Mouse (Mus musculus): Measurements from ENCODE around the gene Frmd4a. TPM values are rescaled to one million over a fixed set of nuclear protein-coding genes. Genes with fewer than 3 reads are reported as not detected.
A peak's percentile ranks its signal among the peaks of the same experiment; 100 is the strongest.

Frmd4a gene
- polyA plus RNA-seq, 1 experiment from 2014 or later = 64.3 TPM

DNA sequence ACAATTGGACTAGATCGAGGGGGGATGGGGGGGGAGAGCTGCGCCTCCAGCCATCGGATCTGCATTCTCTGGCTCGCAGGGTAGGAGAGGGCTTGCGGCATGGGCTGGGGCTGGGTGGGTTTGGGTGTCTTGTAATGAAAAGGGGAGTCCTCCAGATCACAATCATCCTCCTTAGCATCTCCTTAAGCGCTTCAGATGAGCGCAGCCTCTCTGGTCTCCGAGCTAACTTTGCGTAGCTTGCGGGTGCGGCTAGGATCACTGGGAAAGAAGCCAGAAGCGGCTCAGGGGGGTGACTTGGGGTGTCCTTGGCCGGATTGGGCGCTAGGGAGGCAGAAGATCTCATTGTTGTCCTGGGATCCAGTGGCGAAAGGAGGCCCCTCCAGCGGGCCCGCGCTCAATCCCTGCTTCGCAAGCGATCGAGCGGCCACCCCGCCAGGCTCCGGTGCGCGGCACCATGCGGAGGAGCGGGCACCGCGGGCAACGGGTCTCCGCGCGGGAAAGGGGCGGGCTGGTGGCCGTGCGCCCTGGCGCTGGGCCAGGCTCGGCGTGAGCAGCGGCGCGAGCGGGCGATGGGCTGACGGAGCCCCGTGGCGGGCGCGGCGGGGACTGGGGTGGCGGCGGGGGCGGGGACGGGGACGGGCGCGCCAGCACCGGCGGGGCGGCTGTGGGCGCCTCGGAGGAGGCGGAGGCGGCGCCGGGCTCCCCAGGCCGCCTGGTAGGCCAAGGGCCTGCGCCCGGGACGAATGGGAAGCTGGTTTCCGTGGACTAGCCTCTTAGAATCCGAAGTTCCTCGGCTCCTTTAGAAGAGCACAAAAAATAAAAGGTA lies 383.5 kb downstream of the Frmd4a start:
- Histone ChIP-seq H3K27me3 (ENCODE audit: low read depth, poor library complexity, severe bottlenecking) (no peaks in the 10 kb centered on the region), H3K36me3 (peaks cover 18% of the 10 kb centered on the region), H3K9me3 (replicated peaks) (no peaks in the 10 kb centered on the region), H3K4me1 (peaks cover 57% of the 10 kb centered on the region), H3K27ac (peak overlapping the region; percentile 98), H3K4me3 (peak overlapping the region; percentile 74)
- under 1% methylated on average over 67 of the region's 74 CpGs for WGBS
- peak; percentile 77 for DNase-seq (ENCODE audit: low spot score)

DNA sequence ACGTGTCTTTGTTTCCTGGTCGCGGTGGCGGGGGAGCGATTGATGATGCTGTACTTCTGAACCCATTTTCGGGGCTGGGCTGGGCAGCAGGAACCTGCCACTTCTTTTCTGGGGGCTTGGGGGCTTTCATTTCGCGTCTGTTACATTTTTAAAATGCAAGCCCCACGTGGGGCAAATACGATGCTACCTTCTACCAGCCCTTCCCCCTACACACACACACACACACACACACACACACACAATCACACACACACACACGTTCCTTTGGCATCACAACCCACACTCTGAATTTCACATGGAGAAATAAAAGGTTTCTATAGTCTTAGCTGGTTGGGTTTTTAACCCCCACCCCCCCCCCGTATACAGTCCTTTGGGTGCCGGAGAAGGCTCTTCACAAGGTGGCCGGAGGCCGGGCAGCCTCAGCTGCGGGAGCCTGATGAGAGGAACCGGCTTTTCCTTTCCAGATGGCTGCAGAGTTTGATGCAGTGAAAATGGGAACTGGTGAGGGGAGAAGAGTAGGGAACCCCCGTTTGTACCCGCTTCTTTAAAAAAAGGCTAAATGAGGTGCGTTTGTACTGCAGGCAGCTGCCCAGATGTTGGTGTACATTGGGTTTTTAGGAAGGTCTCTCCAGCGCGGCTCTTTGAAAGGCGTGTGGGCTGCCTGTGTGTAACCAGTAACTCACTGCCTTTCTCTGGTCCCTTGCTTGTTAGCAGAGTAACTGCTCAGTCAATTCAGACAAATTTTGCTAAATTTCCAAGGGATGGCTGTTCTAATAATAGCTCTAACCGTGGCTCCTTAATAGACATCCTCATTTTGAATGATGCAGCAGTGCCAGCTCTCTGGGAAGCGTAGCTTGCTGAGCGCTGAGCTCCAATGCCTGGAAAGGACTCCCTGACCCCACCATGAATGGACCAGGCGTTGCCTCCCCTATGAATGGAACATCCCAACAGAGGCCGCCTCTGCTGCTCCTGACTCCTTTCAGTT lies 384.4 kb downstream of the Frmd4a start:
- H3K4me3 ChIP-seq = peak overlapping the region; percentile 74
- under 1% methylated on average over 28 of the region's 28 CpGs for WGBS
- peak overlapping the region; percentile 98 for H3K27ac ChIP-seq
- peak; percentile 67 for DNase-seq (ENCODE audit: low spot score)
- H3K9me3 ChIP-seq (replicated peaks) = no peaks in the 10 kb centered on the region
- H3K4me1 ChIP-seq = peaks cover 66% of the 10 kb centered on the region
- peaks cover 17% of the 10 kb centered on the region for H3K36me3 ChIP-seq
- no peaks in the 10 kb centered on the region for H3K27me3 ChIP-seq (ENCODE audit: low read depth, poor library complexity, severe bottlenecking)

DNA sequence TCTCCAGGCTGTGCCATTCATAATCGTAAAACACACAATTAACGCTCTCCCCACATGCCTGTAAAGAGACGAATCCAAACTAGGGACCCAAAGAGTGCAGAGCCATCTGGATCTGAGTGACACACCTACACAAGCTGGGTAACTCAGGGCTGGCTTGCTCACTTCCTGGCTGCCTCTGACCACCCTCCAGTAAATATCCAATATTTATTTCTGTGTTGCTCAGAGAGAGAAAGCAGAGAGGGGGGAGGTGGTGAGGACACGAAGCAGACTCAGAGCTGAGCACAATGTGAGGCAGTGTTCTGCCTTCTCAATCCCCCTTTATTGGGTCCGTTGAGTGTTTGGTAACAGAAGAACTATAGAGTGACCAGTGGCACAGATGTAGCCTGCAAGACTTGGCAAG lies 389.5 kb downstream of the Frmd4a start:
- Histone ChIP-seq H3K4me1 (peaks cover 67% of the 10 kb centered on the region), H3K4me3 (no peak overlapping the region), H3K27me3 (ENCODE audit: low read depth, poor library complexity, severe bottlenecking) (no peaks in the 10 kb centered on the region), H3K27ac (peak overlapping the region; percentile 67), H3K9me3 (replicated peaks) (no peaks in the 10 kb centered on the region), H3K36me3 (peaks cover 16% of the 10 kb centered on the region)
- WGBS = 64% methylated on average over 5 of the region's 5 CpGs
- DNase-seq (ENCODE audit: low spot score) = no peak

DNA sequence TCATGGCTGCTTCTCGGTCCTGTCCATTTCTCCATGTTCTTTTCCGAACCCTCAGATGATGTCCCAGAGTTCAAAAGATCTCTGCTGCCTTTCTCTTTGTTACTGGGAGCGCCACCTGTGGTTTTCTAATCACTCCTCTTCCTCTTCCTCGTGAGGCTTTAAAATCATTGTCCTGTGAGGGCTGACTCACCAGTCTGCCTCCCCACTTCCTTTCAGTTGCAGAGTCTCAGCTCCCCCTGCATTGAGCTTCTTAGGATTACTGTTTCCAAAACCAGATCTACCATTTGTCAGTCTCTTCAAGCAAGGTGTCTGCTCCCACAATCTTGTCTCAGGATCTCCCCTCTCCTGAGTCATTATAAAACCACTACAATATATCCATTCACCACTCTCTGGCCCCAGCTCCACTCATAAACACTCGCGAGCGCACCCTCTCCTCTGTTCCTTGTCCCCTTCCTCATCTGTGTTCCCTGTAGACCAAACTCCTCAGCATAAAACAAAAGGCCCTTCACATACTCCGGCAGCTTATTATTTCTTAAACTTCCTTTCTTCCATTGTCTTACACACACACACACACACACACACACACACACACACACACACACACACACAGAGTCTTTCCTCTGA lies 392.4 kb downstream of the Frmd4a start:
- no peak overlapping the region for H3K4me3 ChIP-seq
- H3K4me1 ChIP-seq = peaks cover 48% of the 10 kb centered on the region
- 76% methylated on average over 8 of the region's 8 CpGs for WGBS
- no peaks in the 10 kb centered on the region for H3K9me3 ChIP-seq (replicated peaks)
- H3K27me3 ChIP-seq (ENCODE audit: low read depth, poor library complexity, severe bottlenecking) = no peaks in the 10 kb centered on the region
- DNase-seq (ENCODE audit: low spot score) = no peak
- H3K36me3 ChIP-seq = peaks cover 23% of the 10 kb centered on the region
- no peak overlapping the region; the same call in 1 of the 2 replicates for H3K27ac ChIP-seq

DNA sequence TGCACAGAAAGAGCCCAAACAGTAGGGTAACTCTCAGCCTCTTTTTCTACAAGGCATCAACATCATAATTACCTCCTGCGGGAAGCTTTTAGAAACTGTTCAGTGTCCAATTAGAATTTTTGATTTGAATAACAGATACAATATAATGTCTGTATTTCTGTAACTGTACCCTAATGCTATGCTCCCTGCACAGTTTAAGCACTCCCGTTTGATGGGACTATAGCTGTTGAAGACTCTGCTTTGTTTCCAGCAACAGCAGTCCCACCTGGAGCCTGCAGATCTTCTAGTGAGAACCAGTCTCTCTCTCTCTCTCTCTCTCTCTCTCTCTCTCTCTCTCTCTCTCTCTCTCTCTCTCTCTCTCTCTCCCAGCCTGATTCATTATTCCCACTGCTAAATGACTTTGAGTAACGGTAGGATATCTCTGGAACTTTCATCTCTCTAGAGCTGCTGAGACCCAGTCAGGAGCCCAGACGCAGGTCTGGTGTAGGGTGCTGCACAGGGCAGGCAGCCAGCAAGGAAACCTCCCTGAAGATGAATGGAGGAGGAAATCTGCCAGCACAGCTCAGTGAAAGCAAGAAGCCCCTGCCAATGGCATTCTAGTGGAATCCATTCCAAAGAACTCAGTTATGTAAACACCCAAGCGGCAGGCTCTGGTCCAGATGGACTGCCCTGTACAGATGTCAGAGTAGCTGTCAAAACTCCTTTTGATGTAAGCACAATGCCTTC lies 395.5 kb downstream of the Frmd4a start:
- Histone ChIP-seq H3K4me1 (peaks cover 22% of the 10 kb centered on the region; the same call in 1 of the 2 replicates), H3K27ac (no peak overlapping the region), H3K4me3 (no peak overlapping the region), H3K9me3 (replicated peaks) (no peaks in the 10 kb centered on the region), H3K36me3 (peaks cover 20% of the 10 kb centered on the region), H3K27me3 (ENCODE audit: low read depth, poor library complexity, severe bottlenecking) (no peaks in the 10 kb centered on the region)
- WGBS = 75% methylated on average over 5 of the region's 5 CpGs
- DNase-seq (ENCODE audit: low spot score) = no peak

DNA sequence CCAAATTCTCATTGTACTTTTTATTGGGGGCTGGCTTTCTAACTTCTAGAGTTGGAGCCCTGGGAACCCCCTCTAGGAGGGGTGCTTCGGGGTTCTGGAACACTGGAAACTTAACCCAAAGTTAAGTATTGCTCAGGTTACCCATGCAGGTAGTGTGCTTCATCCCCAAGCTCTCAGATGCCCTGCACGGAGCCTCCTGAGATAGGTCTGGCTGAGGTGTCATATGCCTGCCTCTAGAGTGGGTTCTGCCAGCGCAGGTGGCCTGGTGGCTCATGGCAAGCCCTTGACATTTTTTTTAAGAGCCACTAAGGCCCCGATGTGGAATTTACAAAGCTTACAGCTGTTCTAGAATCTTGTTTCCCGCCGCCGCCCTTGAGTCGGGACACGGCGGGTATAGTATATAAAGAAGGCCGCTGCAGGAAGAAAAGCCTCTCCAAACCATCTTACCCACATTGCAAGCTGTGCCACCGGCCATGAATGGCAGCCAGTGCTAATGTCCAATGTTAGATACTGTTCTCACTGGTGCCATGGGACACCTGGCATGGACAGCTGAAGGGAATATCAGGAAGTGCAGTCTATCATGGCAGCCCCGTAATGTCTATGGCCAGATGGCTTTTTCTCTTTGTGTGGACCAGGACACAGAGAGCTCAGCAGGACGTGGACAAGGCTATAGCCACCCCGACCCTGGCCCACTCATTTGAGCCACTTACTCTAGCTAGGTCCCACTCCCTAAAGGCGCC lies 396.2 kb downstream of the Frmd4a start:
- 94% methylated on average over 16 of the region's 16 CpGs for WGBS
- Histone ChIP-seq H3K27ac (no peak overlapping the region), H3K4me3 (no peak overlapping the region), H3K4me1 (peaks cover 19% of the 10 kb centered on the region; the same call in 1 of the 2 replicates), H3K36me3 (peaks cover 20% of the 10 kb centered on the region), H3K27me3 (ENCODE audit: low read depth, poor library complexity, severe bottlenecking) (no peaks in the 10 kb centered on the region), H3K9me3 (replicated peaks) (no peaks in the 10 kb centered on the region)
- DNase-seq (ENCODE audit: low spot score) = no peak

DNA sequence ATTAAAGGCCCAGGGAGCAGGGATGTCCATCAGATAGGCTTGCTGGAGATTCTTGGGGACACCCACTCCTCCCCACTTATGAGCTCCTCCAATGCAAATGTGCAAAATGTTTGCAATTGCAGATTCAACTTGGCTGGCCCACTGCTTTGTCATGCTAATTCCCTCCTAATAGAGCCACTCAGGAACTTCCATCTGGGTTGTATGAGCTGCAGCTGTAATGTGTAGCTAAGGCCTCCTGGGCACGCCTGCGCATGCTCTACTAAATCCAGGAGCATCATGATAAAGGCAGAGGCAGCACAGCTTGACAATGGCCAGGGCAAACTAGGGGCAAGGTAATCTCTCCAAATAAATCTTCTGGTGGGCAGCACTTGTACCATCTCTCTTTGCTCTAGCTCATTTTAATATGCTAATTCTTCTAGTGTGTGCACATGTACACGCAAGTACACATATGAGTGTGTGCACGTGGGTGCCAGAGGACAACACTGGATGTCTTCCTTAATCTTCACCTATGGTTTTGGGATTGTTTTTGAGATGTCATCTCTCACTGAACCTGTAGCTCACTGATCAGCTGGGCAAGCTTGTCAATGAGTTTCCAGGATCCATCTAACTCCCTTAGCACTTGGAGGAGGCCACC lies 403.3 kb downstream of the Frmd4a start:
- 93% methylated on average over 4 of the region's 4 CpGs for WGBS
- H3K27ac ChIP-seq = peak overlapping the region; percentile 61

DNA sequence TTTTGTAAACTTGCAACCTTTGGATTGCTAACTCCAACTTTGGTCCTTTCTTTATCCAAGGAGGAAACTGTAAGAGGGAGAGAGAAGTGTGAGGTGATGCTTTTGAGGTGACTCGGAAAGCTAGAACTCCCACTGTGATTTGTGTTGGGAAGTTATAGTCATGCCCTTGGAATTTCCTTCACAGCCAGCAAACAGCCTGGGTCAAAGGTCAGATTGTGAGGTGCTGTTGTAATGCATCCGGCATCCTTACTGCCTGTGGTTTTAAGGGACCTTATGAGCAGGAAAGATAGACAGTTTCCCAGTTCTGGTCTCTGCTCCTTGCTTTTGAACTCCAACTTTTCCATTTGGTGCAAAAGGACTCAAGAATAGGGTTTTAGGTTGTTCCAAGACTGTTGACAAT lies 404.2 kb downstream of the Frmd4a start:
- DNase-seq (ENCODE audit: low spot score) = peak; percentile 47
- Histone ChIP-seq H3K27ac (peak overlapping the region; percentile 61), H3K9me3 (replicated peaks) (no peaks in the 10 kb centered on the region), H3K27me3 (ENCODE audit: low read depth, poor library complexity, severe bottlenecking) (no peaks in the 10 kb centered on the region), H3K4me1 (peaks cover 20% of the 10 kb centered on the region), H3K4me3 (no peak overlapping the region), H3K36me3 (peaks cover 10% of the 10 kb centered on the region)
- 14% methylated on average over 2 of the region's 2 CpGs for WGBS

More for the DNA sequence above, 403.3 kb downstream of the Frmd4a start:
- Histone ChIP-seq H3K27me3 (ENCODE audit: low read depth, poor library complexity, severe bottlenecking) (no peaks in the 10 kb centered on the region), H3K36me3 (peaks cover 10% of the 10 kb centered on the region), H3K9me3 (replicated peaks) (no peaks in the 10 kb centered on the region), H3K4me3 (no peak overlapping the region), H3K4me1 (peaks cover 20% of the 10 kb centered on the region)
- DNase-seq (ENCODE audit: low spot score) = no peak

DNA sequence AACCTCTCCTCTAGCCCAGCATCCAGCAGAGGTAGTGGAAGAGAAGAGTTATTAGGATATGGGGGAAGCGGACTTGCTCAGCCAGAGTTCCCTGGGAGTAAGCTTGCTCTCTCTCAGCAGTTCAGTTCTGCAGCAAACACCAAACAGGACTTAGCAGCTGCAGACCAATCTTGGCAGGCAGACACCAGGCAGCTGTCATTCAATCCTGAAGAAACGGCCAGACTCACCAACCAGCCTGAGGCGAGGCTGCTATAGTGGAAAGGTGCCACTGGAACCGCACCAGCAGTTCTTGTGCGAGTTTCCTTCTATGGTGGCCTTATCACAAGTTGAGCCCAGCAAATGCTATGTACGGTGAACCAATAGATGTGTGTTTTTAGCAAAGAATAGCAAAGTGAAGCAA lies 406.4 kb downstream of the Frmd4a start:
- no peak for DNase-seq (ENCODE audit: low spot score)
- no peak overlapping the region for H3K27ac ChIP-seq
- no peaks in the 10 kb centered on the region for H3K9me3 ChIP-seq (replicated peaks)
- WGBS = 90% methylated on average over 6 of the region's 6 CpGs
- H3K27me3 ChIP-seq (ENCODE audit: low read depth, poor library complexity, severe bottlenecking) = no peaks in the 10 kb centered on the region
- no peak overlapping the region for H3K4me3 ChIP-seq
- peaks cover 12% of the 10 kb centered on the region for H3K36me3 ChIP-seq
- H3K4me1 ChIP-seq = peaks cover 20% of the 10 kb centered on the region

DNA sequence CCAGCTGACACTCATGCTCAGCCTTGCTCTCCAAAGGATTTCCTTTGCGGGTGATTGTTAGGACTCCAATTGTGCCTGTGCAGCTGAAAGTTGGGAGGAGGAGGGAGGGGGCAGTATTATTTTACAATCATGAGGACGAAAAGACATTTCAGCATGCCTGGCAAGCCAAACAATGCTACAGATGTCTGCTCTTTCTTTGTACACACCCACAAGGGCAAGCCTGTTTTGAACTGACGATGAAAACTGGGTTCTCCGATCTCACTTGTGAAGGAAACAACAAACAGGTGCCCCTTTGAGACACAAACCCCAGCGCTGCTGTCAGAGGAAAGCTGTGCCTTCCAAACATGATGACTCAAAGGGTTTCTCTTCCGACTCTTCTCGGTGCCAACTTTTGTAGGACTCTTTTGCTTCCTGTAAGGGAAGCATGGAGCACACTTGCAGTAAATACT lies 410.9 kb downstream of the Frmd4a start:
- Histone ChIP-seq H3K4me3 (no peak overlapping the region), H3K27me3 (ENCODE audit: low read depth, poor library complexity, severe bottlenecking) (no peaks in the 10 kb centered on the region), H3K36me3 (peaks cover 24% of the 10 kb centered on the region), H3K4me1 (peaks cover 17% of the 10 kb centered on the region), H3K27ac (no peak overlapping the region), H3K9me3 (replicated peaks) (no peaks in the 10 kb centered on the region)
- WGBS = 89% methylated on average over 7 of the region's 7 CpGs
- DNase-seq (ENCODE audit: low spot score) = no peak

DNA sequence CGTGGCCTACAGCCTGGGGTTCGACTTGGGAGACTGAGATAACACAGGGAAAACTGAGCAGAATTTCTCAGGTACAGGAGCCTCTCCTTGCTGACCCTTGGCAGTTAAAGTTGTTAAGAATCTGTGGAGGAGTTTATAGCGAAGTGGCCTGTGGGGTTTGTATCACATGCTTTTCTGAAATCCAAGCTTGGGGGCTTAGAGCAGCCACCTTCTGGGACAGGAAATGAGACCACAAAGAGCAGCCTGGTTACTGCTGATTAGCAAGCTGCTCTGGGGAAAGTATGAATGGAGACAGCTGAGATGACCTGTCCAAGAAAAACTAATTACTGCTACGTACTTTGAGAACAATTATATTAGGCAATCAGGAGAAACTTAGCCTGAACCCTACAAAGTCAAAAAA lies 415.6 kb downstream of the Frmd4a start:
- H3K9me3 ChIP-seq (replicated peaks) = no peaks in the 10 kb centered on the region
- H3K27ac ChIP-seq = peak overlapping the region; percentile 38
- H3K27me3 ChIP-seq (ENCODE audit: low read depth, poor library complexity, severe bottlenecking) = no peaks in the 10 kb centered on the region
- no peak overlapping the region for H3K4me3 ChIP-seq
- peaks cover 60% of the 10 kb centered on the region for H3K36me3 ChIP-seq
- H3K4me1 ChIP-seq = peaks cover 51% of the 10 kb centered on the region
- WGBS = 46% methylated on average over 4 of the region's 4 CpGs
- peak; percentile 44 for DNase-seq (ENCODE audit: low spot score)

Measured in limb, embryonic 10.5 days (tissue).